Mouse (Mus musculus): ENCODE data around the gene Tram2.
A peak's percentile ranks its signal among the peaks of the same experiment; 100 is the strongest.

Gene Tram2

GRCm38 (mm10) chr1:20974341-20975135, 104.5 kb downstream of the Tram2 start:
- no peak for DNase-seq (ENCODE audit: low read depth, low spot score)

- no peak for DNase-seq (ENCODE audit: low read depth, low spot score)
These were observed 105.6 kb downstream of the Tram2 start for GRCm38 (mm10) chr1:20973389-20973788.

DNA sequence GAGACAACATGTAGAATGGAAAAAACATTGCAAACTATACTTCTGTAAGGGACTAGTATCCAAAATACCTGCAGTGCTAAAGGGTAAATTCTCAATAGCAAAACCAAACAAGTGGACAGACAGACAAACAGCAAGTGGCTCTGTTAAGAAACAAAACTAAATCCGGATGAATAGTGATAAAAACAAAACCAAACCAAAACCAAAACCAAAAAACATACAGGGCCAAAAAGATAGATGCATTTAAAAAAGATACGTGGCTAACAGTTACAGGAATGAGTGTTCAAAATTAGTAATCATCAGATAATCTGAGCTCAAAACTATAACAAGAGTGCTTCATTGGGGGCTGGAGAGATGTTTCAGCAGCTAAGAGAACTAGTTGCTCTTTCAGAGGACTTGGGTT, 109.4 kb downstream of the Tram2 start:
- no peak for DNase-seq (ENCODE audit: low read depth, low spot score)

- DNase-seq (ENCODE audit: low read depth, low spot score), result no peak
These were observed 124.2 kb downstream of the Tram2 start for GRCm38 (mm10) chr1:20954876-20955275.

DNA sequence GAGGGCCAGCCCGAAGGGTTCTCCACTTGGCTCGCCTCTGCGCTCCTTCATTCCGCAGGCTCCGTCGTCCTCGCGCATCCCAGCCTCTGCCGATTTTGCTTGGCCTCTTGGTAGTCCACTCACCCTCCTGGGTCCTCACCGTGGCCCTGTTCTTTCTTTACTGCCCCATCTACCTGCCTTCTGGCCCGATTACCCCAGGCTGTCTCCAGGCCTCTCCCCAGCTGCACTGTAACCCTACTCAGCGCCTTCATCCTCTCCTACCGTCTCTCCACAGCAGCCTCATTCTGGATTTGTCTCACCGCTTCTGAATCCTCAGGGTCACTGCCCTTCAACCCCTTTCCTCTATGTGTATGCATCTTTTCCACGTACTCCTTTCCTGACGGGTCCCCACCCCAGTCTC, 127.2 kb downstream of the Tram2 start:
- no peak for DNase-seq (ENCODE audit: low read depth, low spot score)

DNA sequence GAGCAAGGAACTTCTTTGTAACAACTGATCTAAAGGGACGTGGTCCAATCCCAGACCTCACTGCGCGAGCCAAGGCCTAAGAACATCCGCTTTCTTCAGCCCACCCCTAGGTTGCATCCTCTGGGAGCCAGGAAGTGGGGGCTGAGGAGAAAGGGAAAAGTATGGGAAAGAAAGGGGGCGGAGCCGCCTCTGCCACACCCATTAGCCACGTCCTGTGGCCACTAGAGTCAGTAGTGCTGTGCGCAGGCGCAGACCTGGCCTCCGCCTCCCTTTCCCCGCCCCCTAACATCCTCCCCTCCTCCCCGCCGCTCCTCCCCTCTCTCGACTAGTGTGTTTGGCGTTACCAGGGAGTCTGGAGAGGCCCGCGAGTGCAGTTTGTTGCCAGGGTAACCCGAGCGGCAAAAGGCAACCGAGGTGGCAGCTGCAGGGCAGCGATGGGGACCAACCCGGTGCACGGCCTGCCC, 127.7 kb downstream of the Tram2 start, which contains the start of gene Efhc1:
Gene Efhc1 (plus strand): TSS at position 327 of the 464 bp plus-strand sequence.
- peak; percentile 92 for DNase-seq (ENCODE audit: low read depth, low spot score)
